Mouse (Mus musculus): ENCODE results near the gene Zbtb48.

The Zbtb48 gene

GRCm38 (mm10) chr4:152001335-152001734 lies 26.1 kb downstream of the Zbtb48 start:
- no peak for DNase-seq (ENCODE audit: low spot score)

GRCm38 (mm10) chr4:152000906-152001305 lies 26.6 kb downstream of the Zbtb48 start:
- DNase-seq (ENCODE audit: low spot score), result no peak

- no peak for DNase-seq (ENCODE audit: low spot score)
Measured at GRCm38 (mm10) chr4:151999481-151999880, 28.0 kb downstream of the Zbtb48 start.

- DNase-seq (ENCODE audit: low spot score), result no peak
Measured at GRCm38 (mm10) chr4:151997701-151998100, 29.8 kb downstream of the Zbtb48 start.

- no peak for DNase-seq (ENCODE audit: low spot score)
Measured at GRCm38 (mm10) chr4:151996951-151997222, 30.6 kb downstream of the Zbtb48 start.

GRCm38 (mm10) chr4:151996173-151996950 lies 31.1 kb downstream of the Zbtb48 start, which contains the start of gene Phf13:
Gene Phf13, minus strand, starts transcription at chr4:151996258.
- DNase-seq (ENCODE audit: low spot score), result peak; percentile 92

- no peak for DNase-seq (ENCODE audit: low spot score)
Measured at GRCm38 (mm10) chr4:151995371-151996172, 31.9 kb downstream of the Zbtb48 start.

- DNase-seq (ENCODE audit: low spot score), result peak; percentile 31
Measured at GRCm38 (mm10) chr4:151994228-151995171, 33.0 kb downstream of the Zbtb48 start.

GRCm38 (mm10) chr4:151993035-151993434 lies 34.4 kb downstream of the Zbtb48 start:
- DNase-seq (ENCODE audit: low spot score), result no peak

GRCm38 (mm10) chr4:151992091-151992490 lies 35.4 kb downstream of the Zbtb48 start:
- no peak for DNase-seq (ENCODE audit: low spot score)

- no peak for DNase-seq (ENCODE audit: low spot score)
Measured at GRCm38 (mm10) chr4:151989110-151989488, 38.4 kb downstream of the Zbtb48 start.

- peak; percentile 61 for DNase-seq (ENCODE audit: low spot score)
Measured at GRCm38 (mm10) chr4:151988342-151989109, 38.9 kb downstream of the Zbtb48 start, which contains the start of gene Thap3. Gene Thap3, minus strand, starts transcription at chr4:151988997.

- DNase-seq (ENCODE audit: low spot score), result no peak
Measured at GRCm38 (mm10) chr4:151988014-151988341, 39.5 kb downstream of the Zbtb48 start.

GRCm38 (mm10) chr4:151986650-151987049 lies 40.8 kb downstream of the Zbtb48 start:
- DNase-seq (ENCODE audit: low spot score), result no peak

- DNase-seq (ENCODE audit: low spot score), result no peak
Measured at GRCm38 (mm10) chr4:151985886-151986285, 41.6 kb downstream of the Zbtb48 start.

GRCm38 (mm10) chr4:151983560-151983959 lies 43.9 kb downstream of the Zbtb48 start:
- DNase-seq (ENCODE audit: low spot score), result no peak

GRCm38 (mm10) chr4:151983043-151983442 lies 44.4 kb downstream of the Zbtb48 start:
- DNase-seq (ENCODE audit: low spot score), result no peak

- peak; percentile 66 for DNase-seq (ENCODE audit: low spot score)
Measured at GRCm38 (mm10) chr4:151981363-151981762, 46.1 kb downstream of the Zbtb48 start.

GRCm38 (mm10) chr4:151980699-151981098 lies 46.8 kb downstream of the Zbtb48 start:
- no peak for DNase-seq (ENCODE audit: low spot score)

- DNase-seq (ENCODE audit: low spot score), result peak; percentile 74
Measured at GRCm38 (mm10) chr4:151977748-151978147, 49.7 kb downstream of the Zbtb48 start.

- DNase-seq (ENCODE audit: low spot score), result no peak
Measured at GRCm38 (mm10) chr4:151975441-151975840, 52.0 kb downstream of the Zbtb48 start.

Data from ovary, postnatal 10 days (tissue).